Mouse (Mus musculus) urinary bladder, postnatal 36 days (tissue): ENCODE measurements at regions not wholly inside any gene's neighbourhood (a gene's known extent, or its start where the extent isn't known, plus 50 kb on each side); places are given as distances from the start of the nearest gene placed in this dataset.

Source experiments
- DNase-seq, 2 experiments: peaks; one replicate each; pipeline ENCODE4 v3.0.0; 2022; ENCODE audit warnings: low spot score in 2 of 2, mixed read lengths in 1 of 2

DNA sequence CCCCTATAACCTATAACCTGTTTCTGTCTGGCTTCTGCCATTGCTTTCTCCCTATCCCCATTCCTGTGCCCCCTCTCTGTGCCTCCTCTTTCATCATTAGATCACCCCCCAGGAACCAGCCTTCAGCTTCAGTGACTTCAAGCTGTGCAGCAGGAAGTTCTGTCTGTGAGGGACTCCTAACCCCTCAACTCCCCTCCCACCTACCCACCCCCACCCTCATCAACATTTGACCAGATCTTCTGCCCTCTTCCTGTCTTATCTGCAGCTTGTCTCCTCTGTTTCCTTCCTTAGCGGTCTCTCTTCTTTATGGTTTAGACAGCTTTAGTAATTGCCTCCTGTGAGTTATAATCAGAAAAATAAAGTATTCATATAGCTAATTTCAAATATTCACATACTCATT is 266.6 kb upstream of the Gm765 start:
- no peak for DNase-seq

DNA sequence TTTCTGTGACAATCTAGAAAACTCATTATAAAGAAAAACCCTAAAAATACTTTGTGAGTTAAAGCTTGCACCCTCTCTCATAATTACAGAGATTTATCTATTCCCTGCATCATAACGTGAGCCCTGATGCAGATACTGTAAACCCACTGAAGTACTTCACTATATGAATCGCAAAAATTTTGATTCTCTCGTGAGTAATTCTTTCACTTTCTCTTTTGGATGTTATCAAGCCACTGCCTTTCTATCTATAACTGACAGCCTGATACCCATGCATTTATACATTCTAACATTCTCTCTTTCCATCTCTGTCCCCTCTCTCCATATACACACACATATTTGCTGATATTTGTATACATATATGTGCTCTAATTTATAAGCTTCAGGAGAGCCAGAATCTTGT is 264.1 kb upstream of the Gm765 start:
- DNase-seq = no peak

DNA sequence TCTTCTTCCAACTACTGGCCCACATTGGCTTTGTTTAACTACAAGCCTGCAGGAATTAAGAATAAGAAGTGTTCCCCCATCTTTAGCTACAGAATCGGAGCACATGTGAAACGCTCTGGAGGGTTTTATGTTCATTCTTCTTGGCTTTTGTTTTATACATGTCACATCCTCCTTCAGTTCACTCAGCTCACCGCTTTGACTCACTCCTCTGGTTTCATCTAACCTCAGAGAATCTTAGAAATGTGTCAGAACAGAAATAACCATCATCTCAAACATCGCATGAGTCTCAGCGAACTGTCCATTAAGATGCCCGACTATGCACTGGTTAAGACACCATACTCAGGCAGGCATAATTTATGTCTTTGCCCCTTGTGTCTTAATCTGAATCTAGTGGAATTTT is 255.1 kb upstream of the Gm765 start:
- DNase-seq = no peak

DNA sequence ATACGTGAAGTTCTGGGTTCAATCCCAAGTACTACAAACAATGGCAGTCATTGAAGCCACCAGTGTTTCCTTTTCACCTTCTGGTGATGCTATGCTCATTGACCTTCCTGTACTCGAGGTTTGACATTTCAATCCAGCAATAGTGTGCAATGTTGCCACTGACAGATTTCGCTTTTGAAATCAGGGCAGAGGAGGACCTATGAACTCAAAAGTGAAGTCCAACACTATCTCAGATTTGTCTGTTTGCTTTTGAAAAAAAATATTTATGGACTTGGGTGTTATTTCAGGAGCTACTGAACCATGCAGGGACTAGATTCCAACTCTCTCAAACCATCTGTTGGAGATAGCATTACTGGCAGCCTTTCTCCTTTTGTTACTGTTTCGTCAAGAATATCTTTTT is 248.4 kb upstream of the Gm765 start:
- no peak for DNase-seq

DNA sequence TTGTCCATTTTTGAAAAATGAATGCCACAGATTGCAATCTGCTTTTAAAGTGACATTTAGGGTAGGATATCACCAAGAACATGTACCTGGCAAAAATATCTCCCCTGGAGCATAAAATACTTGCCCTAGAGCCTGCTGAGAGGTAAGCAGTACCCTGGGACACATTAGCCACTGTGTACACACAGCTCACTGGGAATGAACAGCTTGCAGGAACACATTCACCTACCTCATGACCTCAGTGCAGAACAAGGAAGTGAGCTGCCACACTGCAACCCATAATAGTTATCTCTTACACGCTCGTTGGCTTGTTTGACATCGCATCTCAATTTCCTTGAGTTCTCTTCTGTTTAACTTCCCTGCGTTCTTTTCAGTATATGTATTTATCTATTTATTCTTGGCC is 246.4 kb upstream of the Gm765 start:
- no peak for DNase-seq

DNA sequence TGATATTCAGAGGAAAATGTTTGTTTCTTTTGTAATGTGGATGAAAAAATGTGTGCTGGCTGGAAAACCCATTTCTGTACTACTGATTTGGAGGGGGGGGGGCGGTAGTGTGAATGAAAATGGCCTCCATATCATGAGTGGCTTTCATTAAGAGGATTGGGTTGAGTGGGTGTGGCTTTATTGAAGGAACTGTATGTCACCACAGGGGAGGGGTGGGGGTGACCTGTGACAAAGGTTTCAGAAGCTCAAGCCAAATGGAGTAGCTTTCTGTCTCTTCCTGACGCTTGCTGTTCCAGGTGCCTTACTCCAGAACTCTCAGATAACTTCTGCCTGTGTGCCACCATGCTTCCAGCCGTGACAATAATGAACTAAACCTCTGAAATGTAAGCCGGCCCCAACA is 242.0 kb upstream of the Gm765 start:
- no peak for DNase-seq

DNA sequence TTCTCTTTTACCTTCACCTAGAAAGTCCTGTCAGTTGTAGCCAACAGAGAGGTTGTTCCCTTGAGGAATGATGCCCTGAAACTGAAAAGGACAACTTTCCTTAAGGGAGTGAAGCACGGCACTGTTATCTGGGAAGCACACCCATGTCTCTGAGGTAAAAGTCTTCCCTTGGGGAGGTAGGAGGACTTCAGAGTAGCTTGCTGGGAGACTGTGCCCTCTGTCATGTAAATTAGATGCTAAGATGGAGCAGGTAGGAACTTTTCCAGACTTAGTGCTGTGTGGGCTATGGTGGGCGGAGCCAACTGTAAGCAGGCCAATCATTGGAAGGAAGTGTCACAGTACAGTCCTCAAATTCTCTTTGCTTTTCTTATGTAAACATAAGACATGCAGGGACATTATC is 240.3 kb upstream of the Gm765 start:
- DNase-seq = no peak

DNA sequence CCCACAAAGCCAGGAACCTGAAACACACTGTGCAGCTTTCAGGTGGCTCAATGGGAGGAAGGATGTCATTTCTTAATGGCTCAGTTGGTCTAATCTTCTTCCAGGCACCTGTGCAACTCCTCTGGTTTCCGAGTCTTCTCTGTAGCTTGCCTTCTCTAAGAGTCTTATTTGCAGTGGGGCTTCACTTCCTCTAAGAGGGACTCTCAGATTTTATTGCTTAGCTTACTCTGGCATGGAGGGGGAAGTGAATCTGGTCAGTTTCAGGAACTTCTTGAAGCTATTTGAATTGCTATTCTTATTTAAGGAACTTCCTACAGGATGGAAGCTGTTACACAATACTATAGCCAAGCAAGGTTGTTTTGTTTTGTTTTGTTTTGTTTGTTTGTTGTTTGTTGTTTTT is 232.7 kb upstream of the Gm765 start:
- no peak for DNase-seq

DNA sequence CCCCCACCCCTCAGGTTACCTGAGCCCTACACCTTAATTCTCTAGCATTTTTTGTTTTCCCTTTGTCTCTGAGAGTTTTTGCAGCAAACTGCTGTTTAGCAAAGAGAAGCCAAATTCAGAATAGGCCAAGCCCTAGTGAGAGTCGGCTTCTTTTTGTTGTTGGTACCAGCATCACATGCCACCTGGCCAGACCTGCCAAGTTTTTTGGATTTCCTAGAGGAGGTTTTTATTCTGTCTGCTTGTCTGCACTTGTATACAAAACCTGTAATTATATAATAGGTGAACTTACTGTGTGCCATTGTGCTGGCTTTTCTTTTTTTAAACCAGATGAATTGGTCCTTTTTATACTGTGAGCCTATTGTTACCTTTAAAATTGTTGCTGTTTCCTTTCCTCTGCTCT is 213.1 kb upstream of the Gm765 start:
- DNase-seq = no peak

DNA sequence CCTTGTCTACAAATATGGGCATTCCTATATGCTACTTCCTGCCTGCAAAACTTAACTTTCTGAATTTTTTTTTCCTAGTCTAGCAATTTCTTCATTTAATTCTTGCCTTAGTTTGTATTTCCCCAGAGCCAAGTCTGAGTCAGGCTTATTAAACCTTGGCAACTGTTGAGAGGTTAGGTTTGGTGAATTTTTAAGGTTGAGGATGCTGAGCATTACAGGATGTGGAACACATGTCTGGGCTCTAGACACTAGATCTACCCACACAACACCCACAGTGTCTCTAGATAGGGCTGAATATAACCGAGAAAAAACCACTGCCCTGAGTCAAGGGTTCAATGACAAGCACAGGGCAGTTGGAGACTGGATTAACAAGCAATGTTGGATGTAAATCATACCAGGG is 211.4 kb upstream of the Gm765 start:
- no peak for DNase-seq

DNA sequence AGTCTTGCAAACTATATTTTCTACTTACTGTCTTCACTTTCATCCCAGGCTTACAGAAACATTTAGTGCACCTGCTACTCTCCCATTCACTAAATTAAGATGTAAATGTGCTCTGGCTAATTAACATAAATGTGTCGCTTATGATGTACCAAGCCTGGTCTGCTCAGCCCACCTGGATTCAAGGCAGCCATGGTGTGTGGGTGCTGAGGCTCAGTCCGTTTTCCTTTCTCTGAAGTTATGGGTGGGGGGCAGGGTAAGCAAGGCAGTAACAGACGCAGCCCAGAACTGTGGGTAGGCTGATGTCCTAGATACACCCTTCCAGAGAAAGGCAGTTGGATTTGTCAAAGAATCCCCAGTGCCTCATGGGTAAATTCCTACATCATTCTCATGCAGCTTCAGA is 209.2 kb upstream of the Gm765 start:
- DNase-seq = no peak

DNA sequence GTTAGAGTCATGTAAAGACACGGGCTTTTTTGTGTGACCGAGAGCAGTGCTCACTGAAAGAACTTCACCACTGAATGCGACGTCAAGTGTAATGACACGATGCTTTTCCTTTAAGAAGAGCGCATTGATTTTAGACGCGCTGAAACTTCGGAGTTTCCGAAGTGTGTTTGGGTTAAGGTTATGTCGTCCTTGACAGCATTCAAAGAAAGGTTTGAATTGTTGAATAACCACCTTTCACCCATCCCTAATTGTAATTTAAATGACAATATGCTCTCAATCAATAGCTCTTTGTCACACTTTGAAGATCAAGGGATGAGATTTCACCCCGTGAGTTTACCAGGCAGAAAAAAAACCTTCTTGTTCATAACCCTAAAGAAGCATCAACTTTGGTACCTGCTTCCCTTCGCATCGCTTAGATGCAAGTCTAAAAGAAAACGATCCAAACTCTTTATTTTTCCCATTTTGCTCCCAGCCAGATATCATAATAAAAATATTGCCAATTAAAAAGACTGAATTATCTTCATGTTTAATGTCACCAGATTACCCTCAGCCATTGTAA is 184.4 kb upstream of the Gm765 start:
- DNase-seq = no peak

DNA sequence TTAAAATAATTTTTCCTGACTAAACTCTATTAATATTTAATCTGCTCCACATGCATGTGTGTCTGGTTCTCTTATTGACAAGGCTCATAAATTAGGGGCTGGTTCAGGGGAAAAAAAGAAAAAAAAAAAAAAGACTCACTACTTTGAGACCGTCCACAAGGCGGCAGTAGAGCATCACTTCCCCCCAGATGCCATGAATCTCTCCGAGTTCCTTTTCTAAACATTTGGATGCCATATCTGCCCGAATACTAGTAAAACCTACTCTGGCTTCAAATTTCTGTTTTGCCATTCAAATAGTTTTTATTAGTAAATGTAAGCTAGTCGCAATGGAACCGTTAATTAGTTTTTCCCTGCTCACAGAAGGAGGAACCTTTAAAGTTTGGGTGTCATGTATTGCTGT is 182.7 kb upstream of the Gm765 start:
- peak; percentile 43 to 46 for DNase-seq

DNA sequence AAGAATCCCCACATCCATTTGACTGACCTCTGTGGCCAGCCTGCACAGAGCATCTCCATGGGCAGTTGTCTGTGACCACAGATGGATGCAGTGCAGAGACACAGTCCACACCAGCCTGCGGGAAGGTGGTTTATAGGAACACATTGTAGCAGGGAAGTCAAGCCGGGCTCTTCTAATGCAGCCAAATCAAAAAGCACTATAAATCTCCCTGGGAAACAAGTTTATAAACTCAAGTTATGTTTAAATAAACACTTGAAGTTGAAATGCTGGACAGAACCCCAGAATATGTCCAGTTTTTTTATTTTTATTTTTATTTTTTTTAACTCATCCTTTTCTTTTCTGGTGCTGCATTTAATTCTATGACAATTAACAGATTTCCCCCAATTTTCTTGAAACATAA is 182.1 kb upstream of the Gm765 start:
- no peak for DNase-seq

DNA sequence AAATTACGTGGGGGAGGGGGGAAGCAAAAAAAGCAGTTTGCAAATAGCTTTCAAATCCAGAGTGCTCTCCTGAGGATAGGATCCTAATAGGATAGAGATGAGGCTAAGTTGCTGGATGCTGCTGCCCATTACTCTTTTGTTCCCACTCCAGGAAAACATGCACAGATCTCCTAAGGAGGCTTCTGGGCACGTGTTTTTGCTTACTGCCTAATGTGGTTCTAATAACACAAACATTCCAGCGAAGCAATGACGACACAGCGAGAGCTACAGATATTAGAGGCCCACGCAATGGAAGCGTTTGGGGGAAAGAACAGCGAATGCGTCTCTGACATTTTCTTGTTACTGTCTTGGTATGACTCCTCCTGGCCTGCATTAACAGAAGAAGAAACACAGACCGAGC is 179.0 kb upstream of the Gm765 start:
- no peak for DNase-seq

DNA sequence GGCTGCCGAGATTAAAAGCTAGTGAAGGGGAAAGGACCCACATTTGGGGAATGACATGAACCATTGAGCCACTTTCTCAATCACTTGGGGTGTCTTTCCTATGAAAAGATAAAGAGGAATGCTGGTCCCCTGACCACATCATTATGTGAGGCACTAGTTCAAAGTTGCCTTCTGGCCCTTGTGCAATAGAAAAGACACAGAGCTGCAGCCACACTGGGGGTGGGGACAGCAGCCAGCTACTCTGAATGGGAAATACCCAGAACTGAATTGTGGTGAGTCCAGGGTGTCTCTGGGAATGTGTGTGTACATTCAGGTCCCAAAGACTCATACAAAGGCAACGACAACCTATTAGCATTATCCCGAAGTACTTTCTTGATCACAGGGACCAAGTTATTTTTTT is 172.3 kb upstream of the Gm765 start:
- no peak for DNase-seq

DNA sequence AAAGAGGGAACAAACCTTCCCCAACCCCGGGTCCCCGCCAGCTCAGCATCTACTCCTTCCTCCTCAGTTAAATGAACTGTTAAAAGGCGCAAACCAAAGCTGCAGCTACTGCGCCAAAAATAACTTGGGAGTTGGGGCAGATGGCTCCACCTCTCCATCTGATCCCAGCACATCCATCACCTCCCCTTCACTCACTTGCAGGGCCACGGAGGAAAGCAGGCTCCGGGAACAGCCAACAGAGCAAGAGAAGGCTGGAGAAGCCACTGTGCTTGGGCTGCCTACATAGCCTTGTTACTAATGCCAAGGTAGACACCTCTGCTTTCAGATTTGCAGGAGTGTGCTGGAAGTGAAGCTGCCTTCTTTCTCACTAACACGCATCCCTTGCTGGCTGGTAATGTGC is 171.8 kb upstream of the Gm765 start:
- no peak for DNase-seq

DNA sequence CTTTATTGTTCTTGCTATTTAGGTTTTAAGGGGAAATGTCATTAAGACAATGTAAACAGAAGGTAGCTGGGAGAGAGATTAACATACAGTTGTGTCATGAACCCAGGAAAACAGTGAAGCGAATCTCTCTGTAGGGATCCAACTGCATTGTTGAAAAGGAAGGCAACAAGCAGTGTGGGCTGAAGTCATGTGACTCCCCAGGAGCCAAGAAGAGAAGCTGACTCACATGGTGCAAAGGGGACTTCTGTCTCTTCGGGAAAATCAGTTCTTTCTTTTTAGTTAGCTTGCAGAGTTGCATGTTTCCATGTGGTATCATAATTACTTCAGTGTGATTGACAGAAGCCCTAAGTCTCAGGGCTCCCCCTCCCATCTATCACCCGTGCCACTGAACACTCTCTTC is 170.7 kb upstream of the Gm765 start:
- no peak for DNase-seq

DNA sequence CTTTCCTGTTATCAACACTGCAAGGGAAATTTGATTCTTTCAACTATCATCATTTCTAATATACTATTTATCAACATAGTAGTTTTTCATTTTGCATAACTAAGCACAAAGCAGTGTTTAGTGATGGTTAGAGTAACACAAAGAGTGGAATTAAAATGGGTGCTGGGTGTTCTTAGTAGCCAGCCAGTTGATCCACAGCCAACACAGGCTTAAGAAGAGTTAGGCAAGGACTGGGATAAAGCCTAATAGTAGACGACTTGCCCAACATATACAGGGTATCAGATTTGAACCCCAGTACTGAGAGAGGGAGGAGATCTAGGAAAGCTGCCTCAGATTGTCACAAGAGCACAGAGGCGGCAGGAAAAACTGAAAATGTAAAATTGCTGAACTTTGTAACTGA is 160.2 kb upstream of the Gm765 start:
- no peak for DNase-seq

DNA sequence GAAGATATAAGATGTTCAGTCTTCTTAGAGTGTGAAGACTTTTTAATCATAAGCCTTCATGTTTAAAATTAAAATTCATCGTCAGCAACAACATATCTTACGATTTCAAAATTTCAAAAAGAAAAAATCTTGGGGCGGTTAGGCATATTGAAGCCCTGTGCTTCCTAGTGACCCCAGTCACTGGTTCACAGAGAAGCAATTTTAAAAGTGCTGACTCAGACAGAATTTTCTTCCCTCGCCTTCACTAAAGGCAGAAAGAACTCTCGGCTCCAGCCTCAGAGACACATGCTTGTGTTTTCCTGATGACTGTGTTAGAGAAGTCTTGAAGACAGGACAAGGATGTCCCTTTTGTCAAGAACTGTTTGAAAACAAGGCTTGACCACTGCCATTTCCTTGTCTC is 157.2 kb upstream of the Gm765 start:
- DNase-seq = no peak

DNA sequence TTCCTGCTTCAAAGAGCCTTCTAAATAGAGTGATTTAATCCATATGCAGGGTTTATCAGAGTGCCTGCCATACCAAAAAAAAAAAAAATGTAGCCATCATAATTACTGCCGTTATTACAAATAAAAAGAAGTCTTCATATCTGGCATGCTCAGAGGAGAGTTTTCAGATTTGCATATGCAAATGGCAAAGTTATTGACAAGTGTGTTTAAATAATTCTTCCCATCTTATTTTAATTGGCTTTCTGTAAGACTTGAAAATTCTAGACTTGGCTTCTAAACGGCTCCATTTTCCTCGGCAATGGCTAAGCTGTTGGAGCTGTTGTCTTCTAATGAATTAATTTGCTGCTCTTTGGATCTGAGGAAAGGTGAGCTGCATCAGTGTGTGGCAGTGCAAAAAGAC is 144.1 kb upstream of the Gm765 start:
- DNase-seq = no peak

DNA sequence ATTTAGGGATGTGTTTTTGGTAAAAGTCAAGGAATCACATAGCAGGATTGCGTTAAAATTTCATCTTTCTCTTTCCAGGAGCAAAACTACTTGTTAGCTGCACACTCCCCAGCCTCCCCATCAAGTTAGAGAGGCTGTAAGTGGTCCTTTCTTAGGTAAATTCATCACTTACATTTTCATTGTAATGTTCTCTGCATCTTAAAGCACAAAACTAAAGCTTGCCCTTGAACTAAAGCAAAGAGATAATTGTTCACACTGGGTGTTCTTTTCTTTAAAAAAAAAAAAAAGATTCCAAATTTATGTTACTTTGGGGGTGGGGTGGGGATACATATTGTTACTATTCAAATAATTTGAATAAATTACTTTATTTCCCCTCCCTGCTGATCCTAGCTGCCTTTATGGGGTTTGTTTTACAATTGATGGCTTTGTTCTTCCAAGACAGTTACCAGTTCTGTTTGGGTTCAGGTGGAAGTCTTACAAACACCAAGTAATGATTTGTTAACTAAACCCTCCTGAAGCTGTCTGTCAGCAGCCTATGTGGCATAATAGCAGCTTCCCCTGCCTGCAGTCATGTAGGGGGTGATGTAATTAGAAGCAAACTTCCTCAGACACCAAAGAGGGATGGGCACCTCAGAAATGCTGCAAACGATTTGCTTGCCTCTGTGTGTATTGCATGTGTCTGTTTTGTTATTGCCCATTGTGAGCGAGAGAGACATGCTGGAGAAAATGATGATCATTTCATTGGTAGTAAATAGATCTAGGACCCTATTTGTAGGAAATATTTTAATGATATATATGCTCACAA is 141.0 kb upstream of the Gm765 start:
- no peak for DNase-seq

DNA sequence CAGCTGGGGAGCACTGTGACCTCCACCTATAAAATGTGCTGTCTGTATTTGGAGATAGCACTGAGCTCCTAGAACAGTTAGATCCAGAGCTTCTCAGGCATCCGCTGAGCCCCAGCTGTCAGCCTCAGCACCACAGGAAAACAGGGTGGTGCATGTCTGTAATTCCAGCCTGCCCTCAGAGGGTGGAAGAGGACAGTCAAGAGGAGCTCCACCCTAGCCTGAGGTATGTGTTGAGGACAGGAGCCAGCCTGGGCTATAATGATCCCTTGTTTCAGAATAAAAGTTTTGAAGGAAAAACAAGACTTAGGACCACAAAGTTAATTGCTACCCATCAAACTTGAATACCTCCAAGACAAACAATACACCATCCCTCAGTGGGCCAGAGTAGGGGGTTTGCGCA is 139.8 kb upstream of the Gm765 start:
- DNase-seq = no peak

DNA sequence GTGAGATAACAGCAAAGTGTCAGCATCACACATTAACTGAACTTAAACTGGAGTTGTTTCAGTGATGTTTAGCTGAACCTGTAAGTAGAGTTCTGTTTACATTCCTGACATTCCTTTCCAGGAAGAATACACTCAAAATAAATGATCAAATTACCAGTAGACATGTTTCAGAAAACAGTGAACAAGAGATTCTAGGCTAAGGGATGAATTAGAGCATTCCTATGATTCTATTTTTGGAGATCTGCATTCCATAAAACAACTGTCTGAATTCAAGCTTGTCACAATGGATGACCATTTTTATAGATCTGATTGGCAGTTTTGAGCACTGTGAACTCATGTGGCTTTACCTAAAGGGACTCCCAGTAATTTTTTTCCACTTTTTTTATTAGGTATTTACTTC is 125.0 kb upstream of the Gm765 start:
- DNase-seq = no peak
